Mouse (Mus musculus) stomach, postnatal 0 days (tissue): Measurements from ENCODE around the gene Zmynd8. TPM values are rescaled to one million over a fixed set of nuclear protein-coding genes. Genes with fewer than 3 reads are reported as not detected.

Experiments used
- ATAC-seq: fragments of 200-750 bp; cut with Nextera tagmentation; 2 replicates; pipeline ENCODE4 v1.8.0; 2017; ENCODE audit not compliant: low FRiP score, low TSS enrichment
- DNase-seq: peaks from one replicate; pipeline ENCODE4 v3.0.0-alpha.2; 2016; ENCODE audit warnings: low spot score
- H3K27ac ChIP-seq: fragments of 300-500 bp; sonication (generic); replicated peaks from 2 replicates; pipeline ENCODE4 v1.5.1; 2014; ENCODE audit warnings: mild to moderate bottlenecking, control low read depth
- H3K27me3 ChIP-seq: fragments of 300-500 bp; sonication (generic); 2 replicates; pipeline ENCODE4 v1.6.1; 2014; ENCODE audit warnings: low read length; ENCODE audit not compliant: control insufficient read depth, insufficient read depth
- H3K36me3 ChIP-seq: fragments of 300-500 bp; sonication (generic); 2 replicates; pipeline ENCODE4 v1.6.1; 2014; ENCODE audit warnings: low read length, mixed read lengths; ENCODE audit not compliant: control insufficient read depth, insufficient read depth
- H3K4me1 ChIP-seq: fragments of 300-500 bp; sonication (generic); replicated peaks from 2 replicates; pipeline ENCODE4 v1.6.1; 2014; ENCODE audit warnings: antibody characterized with exemption; ENCODE audit not compliant: control insufficient read depth, insufficient read depth
- H3K4me2 ChIP-seq: fragments of 300-500 bp; sonication (generic); replicated peaks from 2 replicates; pipeline ENCODE4 v1.6.1; 2014; ENCODE audit warnings: low read depth, mild to moderate bottlenecking, control low read depth, moderate library complexity
- H3K4me3 ChIP-seq: fragments of 300-500 bp; sonication (generic); 2 replicates; pipeline ENCODE4 v1.5.1; 2014; ENCODE audit warnings: low read depth, low read length, control low read depth
- H3K9ac ChIP-seq: fragments of 300-500 bp; sonication (generic); 2 replicates; pipeline ENCODE4 v1.6.1; 2014; ENCODE audit warnings: mild to moderate bottlenecking, low read length, control low read depth, mixed read lengths
- H3K9me3 ChIP-seq: fragments of 300-500 bp; sonication (generic); 2 replicates; pipeline ENCODE4 v1.6.1; 2016; ENCODE audit warnings: low read length; ENCODE audit not compliant: control insufficient read depth
- CTCF ChIP-seq: IDR thresholded peaks from 2 replicates; pipeline ENCODE4 v1.5.1; 2016; ENCODE audit warnings: antibody characterized with exemption, low read depth, mild to moderate bottlenecking, moderate library complexity
- EP300 ChIP-seq: optimal IDR thresholded peaks from 2 replicates; pipeline ENCODE3; 2016; ENCODE audit warnings: antibody characterized with exemption
- WGBS: fragments of 180-500 bp; shearing (Covaris S2); extraction: QIAGEN DNeasy Blood & Tissue Kit; methylation state at CpG from one replicate; pipeline ENCODE4 v1.1.7; 2014; 5-methylcytosine and 5-hydroxymethylcytosine counted together
- polyA plus RNA-seq: library from polyadenylated mRNA; unstranded; fragments of >200 nt; fragmentation: Nextera tagmentation; extraction: Ambion mirVana; gene quantifications from 2 replicates; pipeline ENCODE4 v1.2.1, GENCODE M21; 2015

Gene Zmynd8
- polyA plus RNA-seq, 1 experiment from 2014 or later: 29.7 TPM

DNA sequence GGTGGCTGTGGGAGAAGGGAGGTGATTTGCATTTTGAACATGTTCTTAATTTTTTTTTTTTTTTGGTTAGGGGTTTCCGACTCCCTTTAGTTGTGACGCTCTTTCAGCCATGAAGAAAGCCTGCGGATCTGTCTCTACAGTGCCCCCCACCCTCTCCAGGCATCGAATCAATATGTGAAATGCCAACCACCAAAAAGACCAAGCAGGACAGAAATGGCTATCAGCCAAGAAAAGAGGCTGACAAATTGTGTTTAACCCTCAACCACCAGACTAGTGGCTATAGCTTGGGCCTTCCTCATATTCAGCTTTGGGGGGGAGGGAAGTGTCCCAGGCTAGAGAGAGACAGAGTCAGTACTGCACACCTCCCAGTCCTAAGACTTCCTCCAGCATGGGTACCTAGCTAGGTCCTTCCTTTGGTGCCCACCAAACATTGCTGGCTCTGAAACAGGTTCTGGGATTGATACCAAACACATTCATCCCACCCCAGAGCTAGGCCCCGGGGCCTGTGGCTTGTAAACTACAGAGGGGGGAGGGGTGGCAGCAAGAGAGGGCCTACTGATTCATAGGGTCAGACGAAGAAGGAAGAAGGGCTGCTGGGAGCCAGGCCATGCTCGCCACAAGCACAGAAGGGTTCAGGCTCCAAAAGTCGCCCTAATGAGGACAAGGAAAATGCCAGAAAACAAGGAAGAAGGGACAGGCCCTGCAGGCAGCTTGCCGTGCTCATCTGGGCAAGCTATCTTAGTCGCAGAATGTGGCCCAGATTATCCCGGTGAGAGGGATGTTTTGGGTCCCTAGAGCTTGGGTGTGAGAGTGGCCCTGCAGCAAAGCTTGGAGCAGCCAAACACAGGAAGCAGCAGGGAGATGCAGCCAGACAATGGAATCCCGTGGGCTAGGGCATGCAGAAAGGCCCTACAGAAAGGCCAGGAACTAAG is 40.1 kb downstream of the Zmynd8 start:
- no peaks in the 10 kb centered on the region for H3K27me3 ChIP-seq
- H3K9ac ChIP-seq: peak overlapping the region; percentile 56
- H3K36me3 ChIP-seq: no peaks in the 10 kb centered on the region
- H3K27ac ChIP-seq: peak overlapping the region; percentile 99
- no peak for DNase-seq
- H3K4me3 ChIP-seq: no peak overlapping the region
- peak overlapping the region; percentile 41 for H3K4me2 ChIP-seq
- TF ChIP-seq CTCF (no peak), EP300 (no peak)
- WGBS: 18% methylated on average over 12 of the region's 12 CpGs
- no peak for ATAC-seq
- H3K9me3 ChIP-seq: no peaks in the 10 kb centered on the region
- H3K4me1 ChIP-seq: peaks cover 37% of the 10 kb centered on the region

DNA sequence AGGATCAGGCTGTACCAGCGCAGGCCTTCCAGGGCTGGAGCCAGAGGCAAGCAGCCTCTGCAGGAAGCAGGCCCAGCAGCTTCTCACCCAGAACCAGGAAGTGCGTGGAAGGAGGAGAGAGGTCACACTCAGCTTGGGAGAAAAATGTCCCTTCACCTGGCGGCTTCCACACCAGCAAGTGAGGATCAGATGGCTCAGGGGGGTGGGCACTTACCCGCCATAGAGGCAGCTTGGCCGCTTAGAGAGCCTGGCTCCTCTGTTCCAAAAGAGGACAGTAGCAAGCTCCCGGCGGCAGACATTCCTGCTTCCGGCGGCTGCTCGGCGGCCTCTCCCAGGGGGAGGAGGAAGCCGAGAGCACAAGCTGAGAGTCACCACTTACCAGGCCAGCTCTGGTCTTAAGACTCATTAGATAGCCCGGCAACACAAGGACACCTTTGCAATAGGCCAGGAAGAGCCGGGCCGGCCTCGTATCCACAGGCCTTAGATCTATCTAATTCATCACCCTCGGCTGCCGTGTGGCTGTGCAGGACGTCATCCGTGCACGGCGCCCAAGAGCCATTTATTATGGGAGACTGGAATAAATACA is 40.9 kb downstream of the Zmynd8 start:
- DNase-seq (peak; percentile 76), ATAC-seq (peak; percentile 74)
- no peaks in the 10 kb centered on the region for H3K36me3 ChIP-seq
- H3K4me1 ChIP-seq: peaks cover 37% of the 10 kb centered on the region
- WGBS: 4% methylated on average over 22 of the region's 22 CpGs
- no peaks in the 10 kb centered on the region for H3K27me3 ChIP-seq
- TF ChIP-seq EP300 (no peak), CTCF (no peak)
- H3K4me3 ChIP-seq: no peak overlapping the region
- H3K4me2 ChIP-seq: peak overlapping the region; percentile 41
- peak overlapping the region; percentile 99 for H3K27ac ChIP-seq
- peak overlapping the region; percentile 56 for H3K9ac ChIP-seq
- H3K9me3 ChIP-seq: no peaks in the 10 kb centered on the region

DNA sequence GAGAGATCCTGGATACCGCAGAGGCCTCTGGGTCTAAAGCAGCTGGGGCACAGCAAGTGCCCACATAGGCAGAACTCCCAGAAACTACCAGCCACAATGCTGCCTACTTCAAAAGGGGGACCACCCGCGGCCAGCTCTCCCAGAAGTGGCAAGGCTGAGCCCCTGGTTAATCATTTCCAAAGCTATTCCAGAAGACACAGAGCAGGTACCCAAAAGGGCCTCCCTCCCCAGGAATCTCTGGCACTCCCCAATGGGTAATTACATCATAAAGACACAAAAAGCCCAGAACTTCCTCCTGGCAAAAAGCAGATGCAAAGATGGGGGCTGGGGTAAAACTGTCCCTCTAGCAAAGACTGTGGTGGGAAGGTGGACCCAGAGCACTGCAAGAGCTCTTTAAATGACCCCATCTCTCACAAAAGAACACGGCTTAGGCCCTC is 41.4 kb downstream of the Zmynd8 start:
- no peak overlapping the region for H3K4me3 ChIP-seq
- DNase-seq: peak; percentile 73
- peak overlapping the region; percentile 99 for H3K27ac ChIP-seq

DNA sequence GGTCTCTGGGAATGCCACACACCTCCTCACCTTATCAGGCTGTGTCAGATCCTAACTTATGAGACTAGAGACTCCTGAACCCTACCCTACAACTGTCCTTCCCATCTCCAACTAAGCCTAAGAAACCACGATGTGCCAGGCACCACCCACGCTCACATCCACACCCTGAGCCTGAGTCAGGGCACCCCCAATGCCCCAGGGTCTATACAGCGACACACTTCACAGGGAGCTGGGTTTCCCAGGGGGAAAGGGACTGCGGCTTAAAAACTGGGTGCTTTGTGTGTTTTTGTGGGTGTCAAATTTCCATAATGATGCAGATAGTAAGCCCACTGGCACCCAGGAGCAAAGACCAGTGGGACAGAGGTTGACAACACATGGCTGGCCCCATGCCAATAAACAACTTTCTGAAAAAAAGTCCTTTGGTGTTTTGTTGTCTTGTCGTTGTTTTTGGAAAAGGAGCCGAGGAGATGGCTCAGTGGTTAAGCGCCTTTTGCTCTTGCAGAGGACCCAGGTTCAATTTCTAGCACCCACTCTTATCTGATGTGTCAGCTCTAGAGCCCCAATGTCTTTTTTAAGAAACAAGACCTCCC is 42.1 kb downstream of the Zmynd8 start:
- Histone ChIP-seq H3K27ac (peak overlapping the region; percentile 99), H3K4me3 (no peak overlapping the region), H3K4me2 (no peak overlapping the region), H3K9me3 (no peaks in the 10 kb centered on the region), H3K36me3 (0 out of 2 replicates have a peak, but pooled peaks cover 3% of the 10 kb centered on the region), H3K9ac (peak overlapping the region; percentile 56), H3K27me3 (no peaks in the 10 kb centered on the region), H3K4me1 (peaks cover 37% of the 10 kb centered on the region)
- ATAC-seq: no peak
- 65% methylated on average over 7 of the region's 7 CpGs for WGBS
- no peak for DNase-seq
- no peak for TF ChIP-seq CTCF
- no peak for TF ChIP-seq EP300

More for the DNA sequence above, 41.4 kb downstream of the Zmynd8 start:
- no peak for TF ChIP-seq EP300
- TF ChIP-seq CTCF: no peak
- Histone ChIP-seq H3K4me1 (peaks cover 37% of the 10 kb centered on the region), H3K9me3 (no peaks in the 10 kb centered on the region), H3K4me2 (peak overlapping the region; percentile 41), H3K36me3 (no peaks in the 10 kb centered on the region), H3K27me3 (no peaks in the 10 kb centered on the region), H3K9ac (peak overlapping the region; percentile 56)
- 18% methylated on average over 4 of the region's 4 CpGs for WGBS
- peak; percentile 45 for ATAC-seq

DNA sequence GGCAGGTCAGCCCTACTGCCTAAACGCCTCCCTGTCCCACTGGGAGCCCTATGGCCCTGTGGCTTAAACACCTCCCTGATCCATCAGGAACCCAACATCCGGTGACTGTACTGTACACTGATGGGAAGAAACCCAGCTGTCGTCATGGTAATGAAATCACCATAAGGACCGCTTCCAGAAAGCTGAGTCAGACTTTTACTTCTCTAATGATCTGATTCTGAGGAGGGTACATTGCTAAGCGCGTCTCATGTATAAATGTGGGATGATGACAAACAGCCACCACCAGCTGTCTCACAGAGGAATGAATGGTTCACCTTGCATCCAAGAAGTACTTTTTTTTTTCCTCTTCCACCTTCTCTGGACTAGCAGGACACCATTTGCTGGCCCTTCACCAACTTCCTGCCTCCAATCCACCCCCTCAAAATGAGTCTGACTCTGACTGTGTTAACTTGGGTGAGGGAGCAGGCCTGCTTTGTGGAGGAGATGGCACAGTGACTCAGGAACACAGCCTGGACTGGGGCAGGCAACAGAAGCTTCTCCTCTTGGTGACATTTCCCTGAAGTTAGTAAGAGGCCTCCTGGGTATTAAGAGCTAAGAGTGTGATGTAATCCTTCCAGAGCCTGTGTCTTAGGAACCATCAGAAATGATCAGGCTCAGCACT is 43.0 kb downstream of the Zmynd8 start:
- no peak for DNase-seq
- Histone ChIP-seq H3K27me3 (no peaks in the 10 kb centered on the region), H3K4me2 (no peak overlapping the region; the same call in 1 of the 2 replicates), H3K9ac (no peak overlapping the region), H3K9me3 (no peaks in the 10 kb centered on the region), H3K4me1 (peaks cover 37% of the 10 kb centered on the region), H3K36me3 (0 out of 2 replicates have a peak, but pooled peaks cover 5% of the 10 kb centered on the region), H3K27ac (peak overlapping the region; percentile 99), H3K4me3 (no peak overlapping the region)
- TF ChIP-seq CTCF: no peak
- TF ChIP-seq EP300: no peak
- ATAC-seq: peak; percentile 34; the same call in 1 of the 2 replicates
- WGBS: 27% methylated on average over 6 of the region's 6 CpGs
